Mouse (Mus musculus): ENCODE results near the gene Wdr95.

GRCm38 (mm10) chr5:149659414-149659780 lies 130.9 kb downstream of the Wdr95 start:
- TF ChIP-seq CTCF (IDR thresholded peaks at IDR 0.05; ENCODE audit: low read depth) (no peak), EP300 (optimal IDR thresholded peaks at IDR 0.05) (no peak)

Measured in stomach, postnatal 0 days (tissue).